Mouse (Mus musculus): ENCODE data around the gene Socs7. TPM values are rescaled to one million over a fixed set of nuclear protein-coding genes. Genes with fewer than 3 reads are reported as not detected.

The Socs7 gene
- polyA plus RNA-seq, 1 experiment from 2014 or later, result 2.6 TPM

DNA sequence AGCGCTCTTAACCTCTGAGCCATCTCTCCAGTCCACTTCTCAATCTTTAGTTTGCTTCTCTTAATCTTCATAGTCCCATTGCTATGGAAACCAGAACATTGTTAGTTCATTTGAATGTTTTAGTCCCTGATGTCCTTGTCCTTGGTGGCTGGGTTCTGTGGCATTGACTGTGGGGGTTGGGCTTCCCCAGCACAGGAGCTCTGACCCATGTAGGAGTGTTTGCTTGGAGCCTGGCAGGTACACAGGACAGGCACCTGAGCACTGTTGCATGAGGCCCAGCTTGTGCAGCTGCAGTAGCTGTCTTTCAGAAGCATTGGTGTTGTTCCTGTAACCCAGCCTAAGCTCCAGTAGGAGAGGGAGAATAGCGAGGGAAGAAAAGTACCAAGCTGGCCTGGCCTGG is 25.5 kb downstream of the Socs7 start:
- Histone ChIP-seq H3K9me3 (replicated peaks; ENCODE audit: low read length) (no peaks in the 10 kb centered on the region), H3K36me3 (ENCODE audit: insufficient read depth, low read length) (peaks cover 27% of the 10 kb centered on the region), H3K4me3 (replicated peaks; ENCODE audit: low read depth, low read length) (no peak overlapping the region), H3K4me1 (replicated peaks; ENCODE audit: insufficient read depth, low read length) (0 out of 2 replicates have a peak, but pooled peaks cover 3% of the 10 kb centered on the region), H3K27me3 (ENCODE audit: insufficient read depth, low read length) (no peaks in the 10 kb centered on the region), H3K27ac (no peak overlapping the region), H3K9ac (ENCODE audit: low read depth, low read length) (no peak overlapping the region), H3K4me2 (ENCODE audit: low read length) (no peak overlapping the region)
- ATAC-seq (replicated peaks; ENCODE audit: low FRiP score, low read depth) (no peak), DNase-seq (ENCODE audit: low spot score) (no peak)
- no peak for TF ChIP-seq CTCF (IDR thresholded peaks at IDR 0.05; ENCODE audit: low read depth)
- 92% methylated on average over 2 of the region's 2 CpGs for WGBS

- Histone ChIP-seq H3K9me3 (replicated peaks; ENCODE audit: low read length) (no peaks in the 10 kb centered on the region), H3K36me3 (ENCODE audit: insufficient read depth, low read length) (peaks cover 25% of the 10 kb centered on the region), H3K27ac (no peak overlapping the region), H3K9ac (ENCODE audit: low read depth, low read length) (no peak overlapping the region), H3K4me2 (ENCODE audit: low read length) (no peak overlapping the region), H3K4me1 (replicated peaks; ENCODE audit: insufficient read depth, low read length) (0 out of 2 replicates have a peak, but pooled peaks cover 10% of the 10 kb centered on the region), H3K4me3 (replicated peaks; ENCODE audit: low read depth, low read length) (no peak overlapping the region), H3K27me3 (ENCODE audit: insufficient read depth, low read length) (no peaks in the 10 kb centered on the region)
- TF ChIP-seq CTCF (IDR thresholded peaks at IDR 0.05; ENCODE audit: low read depth), result no peak
- DNase-seq (ENCODE audit: low spot score) (no peak), ATAC-seq (replicated peaks; ENCODE audit: low FRiP score, low read depth) (no peak)
- 87% methylated on average over 8 of the region's 8 CpGs for WGBS
Measured at GRCm38 (mm10) chr11:97389127-97389526, 26.8 kb downstream of the Socs7 start.

GRCm38 (mm10) chr11:97393658-97394057 is 31.3 kb downstream of the Socs7 start:
- WGBS, result 65% methylated on average over 11 of the region's 11 CpGs
- DNase-seq (ENCODE audit: low spot score), result peak; percentile 19
- Histone ChIP-seq H3K27me3 (ENCODE audit: insufficient read depth, low read length) (no peaks in the 10 kb centered on the region), H3K9ac (ENCODE audit: low read depth, low read length) (no peak overlapping the region), H3K4me2 (ENCODE audit: low read length) (no peak overlapping the region), H3K36me3 (ENCODE audit: insufficient read depth, low read length) (peaks cover 14% of the 10 kb centered on the region), H3K4me1 (replicated peaks; ENCODE audit: insufficient read depth, low read length) (0 out of 2 replicates have a peak, but pooled peaks cover 14% of the 10 kb centered on the region), H3K9me3 (replicated peaks; ENCODE audit: low read length) (no peaks in the 10 kb centered on the region), H3K27ac (peak overlapping the region; percentile 8; the same call in 1 of the 2 replicates), H3K4me3 (replicated peaks; ENCODE audit: low read depth, low read length) (no peak overlapping the region)
- TF ChIP-seq CTCF (IDR thresholded peaks at IDR 0.05; ENCODE audit: low read depth), result no peak
- ATAC-seq (replicated peaks; ENCODE audit: low FRiP score, low read depth), result no peak

DNA sequence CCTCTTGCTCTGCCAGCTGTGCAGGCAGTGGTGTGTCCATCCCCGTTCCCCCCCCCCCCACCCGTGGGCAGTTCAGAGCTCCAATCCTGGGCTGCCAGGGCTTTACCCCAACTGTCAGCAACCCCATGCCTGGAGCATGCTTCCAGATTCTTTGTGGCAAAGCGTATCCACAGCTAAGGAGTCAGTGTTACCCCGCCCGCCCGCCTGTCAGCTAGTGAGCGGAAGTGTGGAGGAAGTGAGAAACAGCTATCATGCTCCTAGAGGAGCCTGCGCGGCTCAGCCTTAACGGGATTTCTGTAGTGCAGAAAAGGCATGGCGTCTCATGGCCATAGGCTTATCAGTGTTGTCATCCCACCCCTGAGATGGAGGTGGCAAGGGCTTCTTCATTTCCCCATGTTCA is 31.8 kb downstream of the Socs7 start:
- DNase-seq (ENCODE audit: low spot score) (peak; percentile 29), ATAC-seq (replicated peaks; ENCODE audit: low FRiP score, low read depth) (0 out of 2 replicates have a peak, but pooled peaks have one; percentile 29)
- Histone ChIP-seq H3K36me3 (ENCODE audit: insufficient read depth, low read length) (peaks cover 14% of the 10 kb centered on the region), H3K27me3 (ENCODE audit: insufficient read depth, low read length) (no peaks in the 10 kb centered on the region), H3K9ac (ENCODE audit: low read depth, low read length) (no peak overlapping the region), H3K4me2 (ENCODE audit: low read length) (no peak overlapping the region), H3K9me3 (replicated peaks; ENCODE audit: low read length) (no peaks in the 10 kb centered on the region), H3K4me3 (replicated peaks; ENCODE audit: low read depth, low read length) (no peak overlapping the region), H3K27ac (peak overlapping the region; percentile 8; the same call in 1 of the 2 replicates), H3K4me1 (replicated peaks; ENCODE audit: insufficient read depth, low read length) (0 out of 2 replicates have a peak, but pooled peaks cover 14% of the 10 kb centered on the region)
- 52% methylated on average over 11 of the region's 11 CpGs for WGBS
- no peak for TF ChIP-seq CTCF (IDR thresholded peaks at IDR 0.05; ENCODE audit: low read depth)

DNA sequence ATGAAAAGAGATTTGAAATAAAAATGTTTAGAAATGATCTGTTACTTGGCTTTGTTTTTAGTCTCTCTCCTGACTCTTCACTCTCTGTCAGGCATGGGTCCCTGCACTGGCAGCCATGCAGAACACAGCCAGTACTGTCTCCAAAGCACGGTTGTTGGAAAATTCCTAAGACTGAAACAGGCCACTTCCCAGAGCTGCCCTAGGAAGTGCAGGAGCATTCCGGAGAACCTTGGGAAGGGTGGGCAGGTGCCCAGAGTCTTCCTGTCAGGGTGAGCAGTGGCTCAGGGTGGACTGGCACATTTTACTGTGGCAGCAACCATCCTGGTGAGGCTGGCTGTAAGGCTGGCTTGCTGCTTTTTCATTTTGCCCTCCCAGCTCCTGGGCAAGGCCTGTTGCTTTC is 36.2 kb downstream of the Socs7 start:
- 0 out of 2 replicates have a peak, but pooled peaks cover 8% of the 10 kb centered on the region for H3K4me1 ChIP-seq (replicated peaks; ENCODE audit: insufficient read depth, low read length)
- ATAC-seq (replicated peaks; ENCODE audit: low FRiP score, low read depth) (no peak), DNase-seq (ENCODE audit: low spot score) (no peak)
- H3K27ac ChIP-seq, result peak overlapping the region; percentile 31; the same call in 1 of the 2 replicates
- no peak overlapping the region for H3K4me2 ChIP-seq (ENCODE audit: low read length)
- H3K4me3 ChIP-seq (replicated peaks; ENCODE audit: low read depth, low read length), result no peak overlapping the region
- no peaks in the 10 kb centered on the region for H3K9me3 ChIP-seq (replicated peaks; ENCODE audit: low read length)
- H3K27me3 ChIP-seq (ENCODE audit: insufficient read depth, low read length), result no peaks in the 10 kb centered on the region
- no peaks in the 10 kb centered on the region for H3K36me3 ChIP-seq (ENCODE audit: insufficient read depth, low read length)
- 18% methylated on average over 2 of the region's 2 CpGs for WGBS
- no peak overlapping the region for H3K9ac ChIP-seq (ENCODE audit: low read depth, low read length)
- no peak for TF ChIP-seq CTCF (IDR thresholded peaks at IDR 0.05; ENCODE audit: low read depth)

DNA sequence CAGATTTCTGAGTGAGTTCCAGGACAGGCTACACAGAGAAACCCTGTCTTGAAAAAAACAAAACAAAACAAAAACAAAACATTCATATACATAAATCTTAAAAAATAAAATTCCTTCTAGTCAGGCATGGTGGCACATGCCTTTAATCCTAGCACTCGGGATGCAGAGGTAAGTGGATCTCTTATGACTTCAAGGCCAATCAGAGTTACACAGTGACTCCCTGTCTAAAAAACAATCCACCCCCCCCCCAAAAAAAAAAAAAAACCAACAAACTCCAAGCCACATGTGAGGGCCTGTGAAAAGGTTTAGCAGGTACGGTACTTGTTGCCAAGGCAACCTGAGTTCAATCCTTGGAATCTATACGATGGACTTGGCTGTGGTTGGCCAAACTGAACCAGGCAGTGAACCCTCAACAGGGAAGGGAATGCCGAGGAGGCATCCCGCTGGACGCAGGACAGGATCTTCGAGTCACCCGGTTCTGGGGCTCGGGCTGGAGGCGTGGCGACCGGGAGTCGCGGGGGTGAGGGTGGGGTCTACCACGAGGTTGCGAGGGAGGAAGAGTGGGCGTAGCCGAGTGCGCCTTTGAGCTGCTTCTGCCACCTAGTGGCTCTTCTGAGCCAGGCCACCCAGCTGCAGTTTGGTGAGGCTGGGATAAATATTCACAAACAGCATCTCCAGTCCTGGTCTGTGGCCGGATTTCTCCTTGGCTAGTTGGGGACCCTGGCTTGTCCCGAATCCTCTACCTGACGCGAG is 37.8 kb downstream of the Socs7 start:
- TF ChIP-seq CTCF (IDR thresholded peaks at IDR 0.05; ENCODE audit: low read depth), result peak; percentile 98
- no peaks in the 10 kb centered on the region for H3K9me3 ChIP-seq (replicated peaks; ENCODE audit: low read length)
- H3K9ac ChIP-seq (ENCODE audit: low read depth, low read length), result no peak overlapping the region
- DNase-seq (ENCODE audit: low spot score), result peak; percentile 96
- H3K36me3 ChIP-seq (ENCODE audit: insufficient read depth, low read length), result no peaks in the 10 kb centered on the region
- H3K27ac ChIP-seq, result no peak overlapping the region
- H3K27me3 ChIP-seq (ENCODE audit: insufficient read depth, low read length), result no peaks in the 10 kb centered on the region
- ATAC-seq (replicated peaks; ENCODE audit: low FRiP score, low read depth), result peak; percentile 67
- peaks cover 6% of the 10 kb centered on the region for H3K4me1 ChIP-seq (replicated peaks; ENCODE audit: insufficient read depth, low read length)
- peak overlapping the region; percentile 21; the same call in 1 of the 2 replicates for H3K4me3 ChIP-seq (replicated peaks; ENCODE audit: low read depth, low read length)
- WGBS, result 2% methylated on average over 23 of the region's 23 CpGs
- H3K4me2 ChIP-seq (ENCODE audit: low read length), result peak overlapping the region; percentile 59
